Mouse (Mus musculus) C2C12 (cell line): ENCODE data around the gene E2f8.

Source experiments
- CEBPB ChIP-seq: IDR thresholded peaks from one replicate; pipeline ENCODE4 v1.6.1; 2011; ENCODE audit warnings: low read depth, mild to moderate bottlenecking, control low read depth, moderate library complexity
- CTCF ChIP-seq: IDR thresholded peaks from one replicate; pipeline ENCODE4 v1.5.1; 2011; ENCODE audit not compliant: control insufficient read depth, insufficient read depth, insufficient read length
- MYOD1 ChIP-seq: IDR thresholded peaks from one replicate; pipeline ENCODE4 v1.6.1; 2011; ENCODE audit warnings: low read depth; ENCODE audit not compliant: control insufficient read depth, insufficient read length

DNA sequence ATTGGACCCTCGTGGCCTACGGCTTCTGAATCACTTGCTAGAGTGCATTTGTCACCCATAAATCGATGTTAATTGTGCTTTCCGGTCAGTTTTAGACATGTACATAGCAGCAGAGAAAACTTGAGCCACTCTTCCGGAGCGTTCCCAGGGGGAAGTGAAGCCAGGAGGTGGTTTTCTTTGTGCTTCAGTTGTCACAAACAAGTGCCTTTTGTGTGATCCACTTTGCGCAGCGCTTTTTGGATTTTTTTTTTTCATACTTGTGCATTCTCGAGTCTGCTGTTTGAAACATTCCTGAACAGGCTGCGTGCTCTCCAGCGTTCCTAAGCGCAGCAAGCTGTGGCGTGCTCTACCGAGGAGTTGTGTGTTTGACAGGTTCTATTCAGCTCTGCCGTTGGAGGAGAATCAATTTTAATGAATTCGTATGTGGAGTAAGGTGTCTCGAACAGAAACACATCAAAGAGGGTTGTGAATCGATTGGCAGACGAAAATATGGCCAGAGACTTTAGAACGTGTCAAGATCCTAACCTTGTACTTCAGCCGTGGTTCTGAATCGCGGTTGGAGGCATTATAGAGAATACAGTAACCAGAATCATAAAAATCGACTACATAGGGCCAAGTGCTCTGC lies 16.3 kb upstream of the E2f8 start:
- TF ChIP-seq CTCF, result no peak
- TF ChIP-seq MYOD1, result no peak
- TF ChIP-seq CEBPB, result no peak
